ENCODE assay signal across 9 mouse cellular contexts in genomic region chr5:65561125-65561893, GRCm38 (mm10). TPM values are rescaled to one million over a fixed set of nuclear protein-coding genes. Genes with fewer than 3 reads are reported as not detected.
DNase-seq lines count a peak whose midpoint lies in the region; ATAC-seq and TF ChIP-seq lines count a peak whose summit lies in the region.
"Had no signal": no experiment of that assay in that cellular context is flagged by ENCODE, and none has a peak within 500 bp of the region (broad histone marks: within the 10 kb centered on the region; RNA-seq: fewer than 3 reads in every experiment).

No protein-coding gene starts in this region.

- H3K4me2 ChIP-seq in midbrain, postnatal 0 days (ENCODE audit: low read depth, low read length, poor library complexity, severe bottlenecking), result no peak overlapping the region
- H3K4me2 ChIP-seq: lung, embryonic 14.5 days had no signal

- 26% methylated on average over 19 of the region's 20 CpGs for WGBS in midbrain, postnatal 0 days

- TF ChIP-seq POLR2A in brain, embryonic 14.5 days (IDR thresholded peaks at IDR 0.05; ENCODE audit: borderline replicate concordance, extremely low read depth, insufficient read depth, insufficient read length, poor library complexity, severe bottlenecking), result no peak

- H3K9me3 ChIP-seq in midbrain, postnatal 0 days (ENCODE audit: low read length), result no peaks in the 10 kb centered on the region

- ATAC-seq in midbrain, postnatal 0 days (ENCODE audit: low FRiP score), result no peak

- H3K9ac ChIP-seq in midbrain, postnatal 0 days (replicated peaks; ENCODE audit: low read length, poor library complexity, severe bottlenecking), result no peak overlapping the region
- H3K9ac ChIP-seq: lung, embryonic 14.5 days had no signal

- DNase-seq in kidney, postnatal 10 days, result peak; percentile 24
- DNase-seq in kidney, adult 11 months, result no peak
- DNase-seq in brain, embryonic 14.5 days (ENCODE audit: low read depth), result peak; percentile 25
- DNase-seq in cerebellum, postnatal 14 days, result peak; percentile 30 to 31
- DNase-seq in midbrain, postnatal 0 days (ENCODE audit: low spot score), result peak; percentile 7
- DNase-seq in lung, adult 18-20 months, result no peak
- DNase-seq in thymus, postnatal 14 days, result no peak
- DNase-seq: lung, embryonic 14.5 days had no signal

- TF ChIP-seq CTCF in brain, embryonic 14.5 days (IDR thresholded peaks at IDR 0.05; ENCODE audit: borderline replicate concordance, extremely low read depth, insufficient read depth, insufficient read length), result no peak
- TF ChIP-seq CTCF in midbrain, postnatal 0 days (IDR thresholded peaks at IDR 0.05), result no peak

- H3K4me3 ChIP-seq in midbrain, postnatal 0 days (ENCODE audit: low read depth, low read length), result no peak overlapping the region
- H3K4me3 ChIP-seq: erythroblast, embryonic 14.5 days had no signal

- no peaks in the 10 kb centered on the region for H3K36me3 ChIP-seq in midbrain, postnatal 0 days (ENCODE audit: insufficient read depth, low read length)

- H3K4me1 ChIP-seq in midbrain, postnatal 0 days (ENCODE audit: insufficient read depth, low read length), result no peaks in the 10 kb centered on the region

- H3K27me3 ChIP-seq in midbrain, postnatal 0 days (ENCODE audit: insufficient read depth, low read length), result no peaks in the 10 kb centered on the region

- no peak overlapping the region for H3K27ac ChIP-seq in midbrain, postnatal 0 days (ENCODE audit: low read depth, low read length)

RNA-seq across cellular contexts. Expression of gene Ube2k, which starts 24.3 kb away (rescaled TPM):
- polyA plus RNA-seq in brain, embryonic 14.5 days (2012; rRNA removed), result 88.9 and 105 TPM in 2 replicates
- 40.4 and 55.0 TPM in 2 replicates for total RNA-seq in midbrain, postnatal 0 days (2014; rRNA removed)
- 186 and 194 TPM in 2 replicates for polyA plus RNA-seq in midbrain, postnatal 0 days (2015; fragmentation: Nextera tagmentation; extraction: Ambion mirVana)

RNA-seq across cellular contexts. Expression of gene Smim14, which starts 24.3 kb away (rescaled TPM):
- 118 and 119 TPM in 2 replicates for polyA plus RNA-seq in brain, embryonic 14.5 days (2012; rRNA removed)
- 189 and 204 TPM in 2 replicates for total RNA-seq in midbrain, postnatal 0 days (2014; rRNA removed)
- polyA plus RNA-seq in midbrain, postnatal 0 days (2015; fragmentation: Nextera tagmentation; extraction: Ambion mirVana), result 222 and 238 TPM in 2 replicates

Comparison
In these comparisons a context has a peak if more than half of its experiments do, and no peak if none do; other contexts are left out.
1. DNase-seq: peak in kidney, postnatal 10 days (single experiment), brain, embryonic 14.5 days (single experiment), cerebellum, postnatal 14 days (2 of 2) and midbrain, postnatal 0 days (single experiment); none in kidney, adult 11 months (single experiment), lung, adult 18-20 months (0 of 2) and thymus, postnatal 14 days (single experiment).